ENCODE assay signal across 8 mouse cellular contexts in the genomic region with DNA sequence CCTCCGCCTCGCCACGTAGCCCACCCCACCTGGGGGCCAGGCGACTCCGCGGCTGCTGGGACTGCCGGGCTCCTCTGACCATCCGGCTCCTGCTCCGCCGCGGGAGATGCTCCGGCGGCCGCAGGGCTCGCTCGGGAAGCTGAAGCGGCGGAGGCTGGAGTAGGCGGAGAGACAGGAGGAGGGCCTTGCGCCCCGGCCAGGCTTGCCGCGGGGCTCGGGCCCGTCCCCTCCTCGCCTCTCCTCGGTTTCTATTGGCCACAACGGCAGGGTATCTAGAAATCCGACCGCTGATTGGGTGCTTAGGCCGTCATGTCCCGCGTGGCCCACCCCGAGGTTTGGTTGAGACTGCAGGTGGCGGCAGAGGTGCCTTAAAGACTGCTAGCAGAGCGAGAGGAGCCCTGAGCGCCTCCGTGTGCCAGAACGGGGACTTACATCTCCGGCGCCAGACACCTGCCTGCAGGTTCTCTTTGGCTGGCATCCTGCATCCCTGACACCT. TPM values are rescaled to one million over a fixed set of nuclear protein-coding genes. Genes with fewer than 3 reads are reported as not detected.
DNase-seq lines count a peak whose midpoint lies in the region; ATAC-seq and TF ChIP-seq lines count a peak whose summit lies in the region.

A gene (minus strand): TSS at position 174 of the 496 bp plus-strand sequence.

- peak; percentile 100 for ATAC-seq in heart, embryonic 15.5 days (replicated peaks; ENCODE audit: insufficient number of reproducible peaks, insufficient read depth, low FRiP score, low read depth)
- peak; percentile 100 for ATAC-seq in liver, embryonic 14.5 days (ENCODE audit: insufficient read depth)
- peak; percentile 99 for ATAC-seq in neural tube, embryonic 11.5 days (ENCODE audit: insufficient read depth, low FRiP score, low TSS enrichment)
- ATAC-seq in stomach, postnatal 0 days (ENCODE audit: low FRiP score, low TSS enrichment) = peak; percentile 100

- no peaks in the 10 kb centered on the region for H3K27me3 ChIP-seq in forebrain, embryonic 10.5 days (ENCODE audit: poor library complexity, severe bottlenecking)
- no peaks in the 10 kb centered on the region for H3K27me3 ChIP-seq in heart, embryonic 15.5 days
- no peaks in the 10 kb centered on the region for H3K27me3 ChIP-seq in liver, embryonic 14.5 days (ENCODE audit: control insufficient read depth, insufficient read depth, low read length)
- H3K27me3 ChIP-seq in neural tube, embryonic 11.5 days (ENCODE audit: control insufficient read depth, insufficient read depth, low read length) = no peaks in the 10 kb centered on the region
- no peaks in the 10 kb centered on the region for H3K27me3 ChIP-seq in stomach, postnatal 0 days (ENCODE audit: control insufficient read depth, insufficient read depth, low read length)

- peak within 1 kb of the TSS; percentile 89 for H3K9ac ChIP-seq in heart, embryonic 15.5 days
- peak within 1 kb of the TSS; percentile 93 for H3K9ac ChIP-seq in liver, embryonic 14.5 days (replicated peaks)
- H3K9ac ChIP-seq in neural tube, embryonic 11.5 days (ENCODE audit: low read length) = peak within 1 kb of the TSS; percentile 70
- H3K9ac ChIP-seq in stomach, postnatal 0 days (ENCODE audit: low read length) = peak within 1 kb of the TSS; percentile 82

- H3K4me1 ChIP-seq in forebrain, embryonic 10.5 days = peaks cover 22% of the 10 kb centered on the region
- H3K4me1 ChIP-seq in heart, embryonic 15.5 days (replicated peaks) = peaks cover 13% of the 10 kb centered on the region
- peaks cover 0 to 5% of the 10 kb centered on the region in 2 experiments; a peak in 3 of 4 replicates for H3K4me1 ChIP-seq in liver, embryonic 14.5 days (replicated peaks; ENCODE audit: control insufficient read depth in 2 of 2, insufficient read depth in 2 of 2, low read length in 1 of 2)
- peaks cover 9% of the 10 kb centered on the region; the same call in 1 of the 2 replicates for H3K4me1 ChIP-seq in neural tube, embryonic 11.5 days (ENCODE audit: control insufficient read depth, insufficient read depth, low read length)
- H3K4me1 ChIP-seq in stomach, postnatal 0 days (replicated peaks; ENCODE audit: control insufficient read depth, insufficient read depth) = no peaks in the 10 kb centered on the region; the same call in 1 of the 2 replicates

- peak within 1 kb of the TSS; percentile 95 for H3K4me3 ChIP-seq in forebrain, embryonic 10.5 days
- H3K4me3 ChIP-seq in heart, embryonic 15.5 days = peak within 1 kb of the TSS; percentile 100
- H3K4me3 ChIP-seq in liver, embryonic 14.5 days (ENCODE audit: insufficient read depth in 1 of 2, low read depth in 2 of 2, low read length in 2 of 2) = peak within 1 kb of the TSS; percentile 76 to 94
- H3K4me3 ChIP-seq in neural tube, embryonic 11.5 days (ENCODE audit: low read depth, low read length) = peak within 1 kb of the TSS; percentile 49
- H3K4me3 ChIP-seq in stomach, postnatal 0 days (ENCODE audit: low read depth, low read length) = peak within 1 kb of the TSS; percentile 97

- no peaks in the 10 kb centered on the region for H3K9me3 ChIP-seq in forebrain, embryonic 10.5 days
- H3K9me3 ChIP-seq in heart, embryonic 15.5 days (replicated peaks) = no peaks in the 10 kb centered on the region
- H3K9me3 ChIP-seq in liver, embryonic 14.5 days (ENCODE audit: control insufficient read depth, low read length) = no peaks in the 10 kb centered on the region
- no peaks in the 10 kb centered on the region for H3K9me3 ChIP-seq in neural tube, embryonic 11.5 days (ENCODE audit: control insufficient read depth, low read length)
- H3K9me3 ChIP-seq in stomach, postnatal 0 days (ENCODE audit: control insufficient read depth, low read length) = no peaks in the 10 kb centered on the region

- DNase-seq in CD8-positive naive resting alpha-beta T cell, adult 2 months (ENCODE audit: low read depth in 2 of 2, low spot score in 2 of 2) = peak; percentile 97 to 98
- DNase-seq in c-Kit-positive CD71-negative TER-119-negative erythroid progenitor cells, embryonic 14.5 days (ENCODE audit: low read depth) = peak; percentile 95
- peak; percentile 96 for DNase-seq in forebrain, embryonic 10.5 days (ENCODE audit: extremely low spot score, low spot score)
- DNase-seq in kidney, postnatal 25 days = peak; percentile 99 to 100
- peak; percentile 97 to 98 (median 98) for DNase-seq in liver, embryonic 14.5 days (ENCODE audit: low read depth in 3 of 3, low spot score in 3 of 3)
- peak; percentile 97 for DNase-seq in neural tube, embryonic 11.5 days (ENCODE audit: low spot score)
- peak; percentile 99 for DNase-seq in stomach, postnatal 0 days (ENCODE audit: low spot score)

- peaks cover 25% of the 10 kb centered on the region for H3K36me3 ChIP-seq in forebrain, embryonic 10.5 days (replicated peaks)
- peaks cover 3% of the 10 kb centered on the region; the same call in 1 of the 2 replicates for H3K36me3 ChIP-seq in heart, embryonic 15.5 days
- H3K36me3 ChIP-seq in liver, embryonic 14.5 days (replicated peaks; ENCODE audit: control insufficient read depth, insufficient read depth, low read depth) = no peaks in the 10 kb centered on the region
- peaks cover 2% of the 10 kb centered on the region; the same call in 1 of the 2 replicates for H3K36me3 ChIP-seq in neural tube, embryonic 11.5 days (ENCODE audit: control insufficient read depth, insufficient read depth, low read length)
- H3K36me3 ChIP-seq in stomach, postnatal 0 days (ENCODE audit: control insufficient read depth, insufficient read depth, low read length) = no peaks in the 10 kb centered on the region

- TF ChIP-seq CTCF in liver, embryonic 14.5 days (IDR thresholded peaks at IDR 0.05; ENCODE audit: low read depth) = peak; percentile 98
- TF ChIP-seq CTCF in stomach, postnatal 0 days (IDR thresholded peaks at IDR 0.05; ENCODE audit: low read depth) = peak; percentile 95

- peak within 1 kb of the TSS; percentile 98 for H3K27ac ChIP-seq in forebrain, embryonic 10.5 days
- peak within 1 kb of the TSS; percentile 97 for H3K27ac ChIP-seq in heart, embryonic 15.5 days
- H3K27ac ChIP-seq in liver, embryonic 14.5 days = peak within 1 kb of the TSS; percentile 43
- H3K27ac ChIP-seq in neural tube, embryonic 11.5 days (ENCODE audit: low read depth, low read length) = peak within 1 kb of the TSS; percentile 80
- peak within 1 kb of the TSS; percentile 91 for H3K27ac ChIP-seq in stomach, postnatal 0 days (replicated peaks)

- WGBS in forebrain, embryonic 10.5 days = under 1% methylated on average over 41 of the region's 41 CpGs
- WGBS in heart, embryonic 15.5 days = under 1% methylated on average over 41 of the region's 41 CpGs
- WGBS in liver, embryonic 14.5 days (ENCODE audit: insufficient replicate concordance) = under 1% methylated on average over 41 of the region's 41 CpGs
- WGBS in neural tube, embryonic 11.5 days = under 1% methylated on average over 39 of the region's 41 CpGs
- WGBS in stomach, postnatal 0 days = under 1% methylated on average over 39 of the region's 41 CpGs

- no peak for TF ChIP-seq EP300 in liver, embryonic 14.5 days (IDR thresholded peaks at IDR 0.05; ENCODE audit: low read depth)
- TF ChIP-seq EP300 in stomach, postnatal 0 days (optimal IDR thresholded peaks at IDR 0.05) = no peak

- peak within 1 kb of the TSS; percentile 93 for H3K4me2 ChIP-seq in heart, embryonic 15.5 days
- peak within 1 kb of the TSS; percentile 82 for H3K4me2 ChIP-seq in liver, embryonic 14.5 days (ENCODE audit: low read depth)
- H3K4me2 ChIP-seq in neural tube, embryonic 11.5 days (ENCODE audit: low read depth) = peak within 1 kb of the TSS; percentile 74
- H3K4me2 ChIP-seq in stomach, postnatal 0 days (replicated peaks; ENCODE audit: low read depth) = peak within 1 kb of the TSS; percentile 91

RNA-seq across cellular contexts. Expression of the gene that starts here (rescaled TPM):
- 9.2 and 10.4 TPM in 2 replicates for polyA plus RNA-seq in forebrain, embryonic 10.5 days (2016; fragmentation: Nextera tagmentation; extraction: Ambion mirVana)
- polyA plus RNA-seq in heart, embryonic 15.5 days (2015; fragmentation: Nextera tagmentation; extraction: Ambion mirVana) = 5.3 and 6.5 TPM in 2 replicates
- polyA plus RNA-seq in liver, embryonic 14.5 days (2012; rRNA removed) = 0.77 and 1.1 TPM in 2 replicates
- polyA plus RNA-seq in liver, embryonic 14.5 days (2014; fragmentation: Nextera tagmentation; extraction: Ambion mirVana) = 0.98 and 1.7 TPM in 2 replicates
- polyA plus RNA-seq in neural tube, embryonic 11.5 days (2014; fragmentation: Nextera tagmentation; extraction: Ambion mirVana) = 7.7 and 12.4 TPM in 2 replicates
- polyA plus RNA-seq in stomach, postnatal 0 days (2015; fragmentation: Nextera tagmentation; extraction: Ambion mirVana) = 2.6 and 3.3 TPM in 2 replicates

Comparison
In these comparisons a context has a peak if more than half of its experiments do, and no peak if none do; other contexts are left out.
1. Peak in every context shown above with its lines: DNase-seq, ATAC-seq, H3K4me3 ChIP-seq and H3K27ac ChIP-seq.
2. H3K27ac ChIP-seq: peak in every context shown above with its lines; median percentile 98 in forebrain, embryonic 10.5 days; 97 in heart, embryonic 15.5 days; 91 in stomach, postnatal 0 days; 80 in neural tube, embryonic 11.5 days; 43 in liver, embryonic 14.5 days.
3. H3K4me3 ChIP-seq: peak in every context shown above with its lines; median percentile 100 in heart, embryonic 15.5 days; 97 in stomach, postnatal 0 days; 95 in forebrain, embryonic 10.5 days; 85 in liver, embryonic 14.5 days; 49 in neural tube, embryonic 11.5 days.